Mouse (Mus musculus): ENCODE results near the gene Upk2.

The Upk2 gene

DNA sequence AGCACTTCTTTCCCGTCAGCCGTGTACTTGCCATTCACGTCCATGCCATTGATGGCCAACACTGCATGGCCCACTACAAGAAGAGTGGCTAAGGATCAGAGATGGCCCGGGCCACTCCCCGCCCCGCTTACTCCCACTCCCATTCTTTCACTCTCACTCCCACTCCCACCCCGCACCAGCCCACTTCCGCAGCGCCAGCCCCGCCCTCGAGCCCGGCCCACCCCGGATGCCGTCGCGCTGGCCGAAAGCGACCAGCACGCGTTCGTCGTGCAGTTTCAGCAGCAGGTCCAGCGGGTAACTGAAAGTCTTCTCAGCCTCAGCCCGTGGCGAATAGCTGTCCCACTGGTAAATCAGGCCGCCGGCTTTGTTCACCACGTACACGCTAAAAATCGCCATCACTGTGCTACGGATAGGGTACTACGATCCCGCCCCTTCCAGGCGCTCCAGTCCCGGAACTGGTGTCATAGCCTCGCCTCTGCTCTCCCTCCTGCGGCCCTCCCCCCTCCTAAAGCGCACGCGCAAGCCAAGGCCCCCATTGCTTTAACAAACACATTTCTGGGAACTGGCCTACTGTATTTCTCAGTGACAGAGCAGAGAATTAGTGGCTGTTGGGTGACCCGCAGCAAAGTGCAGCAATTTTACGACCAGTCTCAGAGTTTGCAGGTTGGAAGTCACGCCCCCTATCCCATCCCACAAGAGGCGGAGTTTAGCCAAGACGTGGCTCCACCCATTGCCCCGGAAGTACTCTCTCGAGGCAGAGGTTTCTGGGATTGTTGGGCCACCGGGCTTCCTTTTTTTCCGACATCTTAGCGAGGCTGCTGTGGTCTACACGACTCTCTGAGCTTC lies 47.6 kb downstream of the Upk2 start, which contains the start of the genes Rps25 and Trappc4:
Rps25 (plus strand) TSS at position 234 of the 846 bp plus-strand sequence.
Trappc4 (minus strand) TSS at position 695 of the 846 bp plus-strand sequence.
- peak; percentile 93 for DNase-seq (ENCODE audit: low spot score)

GRCm38 (mm10) chr9:44405011-44405410 lies 49.8 kb downstream of the Upk2 start:
- no peak for DNase-seq (ENCODE audit: low spot score)

Data from urinary bladder, postnatal 14 days (tissue).